Mouse (Mus musculus): ENCODE results near the gene Bean1.
A peak's percentile ranks its signal among the peaks of the same experiment; 100 is the strongest.

The Bean1 gene

GRCm38 (mm10) chr8:104170118-104171049 lies at the start of gene Bean1:
TSS of gene Bean1 (plus strand) at chr8:104170442.
- DNase-seq (ENCODE audit: low spot score), result peak; percentile 26

GRCm38 (mm10) chr8:104121640-104122416 lies 48.4 kb upstream of the Bean1 start:
- DNase-seq (ENCODE audit: low spot score), result no peak

- DNase-seq (ENCODE audit: low spot score), result no peak
Observed at GRCm38 (mm10) chr8:104123080-104123657, 47.1 kb upstream of the Bean1 start.

- DNase-seq (ENCODE audit: low spot score), result no peak
Observed at GRCm38 (mm10) chr8:104124534-104124933, 45.7 kb upstream of the Bean1 start.

GRCm38 (mm10) chr8:104127160-104127883 lies 42.9 kb upstream of the Bean1 start:
- no peak for DNase-seq (ENCODE audit: low spot score)

- DNase-seq (ENCODE audit: low spot score), result no peak
Observed at GRCm38 (mm10) chr8:104130916-104131315, 39.3 kb upstream of the Bean1 start.

- DNase-seq (ENCODE audit: low spot score), result no peak
Observed at GRCm38 (mm10) chr8:104131414-104131975, 38.7 kb upstream of the Bean1 start.

GRCm38 (mm10) chr8:104134521-104134920 lies 35.7 kb upstream of the Bean1 start:
- DNase-seq (ENCODE audit: low spot score), result no peak

- DNase-seq (ENCODE audit: low spot score), result no peak
Observed at GRCm38 (mm10) chr8:104136277-104136676, 34.0 kb upstream of the Bean1 start.

GRCm38 (mm10) chr8:104137636-104138035 lies 32.6 kb upstream of the Bean1 start:
- no peak for DNase-seq (ENCODE audit: low spot score)

GRCm38 (mm10) chr8:104140611-104141010 lies 29.6 kb upstream of the Bean1 start:
- DNase-seq (ENCODE audit: low spot score), result no peak

- no peak for DNase-seq (ENCODE audit: low spot score)
Observed at GRCm38 (mm10) chr8:104142415-104142814, 27.8 kb upstream of the Bean1 start.

- no peak for DNase-seq (ENCODE audit: low spot score)
Observed at GRCm38 (mm10) chr8:104143379-104143778, 26.9 kb upstream of the Bean1 start.

GRCm38 (mm10) chr8:104144434-104145216 lies 25.6 kb upstream of the Bean1 start:
- DNase-seq (ENCODE audit: low spot score), result no peak

GRCm38 (mm10) chr8:104145981-104146689 lies 24.1 kb upstream of the Bean1 start:
- DNase-seq (ENCODE audit: low spot score), result peak; percentile 65

- DNase-seq (ENCODE audit: low spot score), result no peak
Observed at GRCm38 (mm10) chr8:104146717-104147494, 23.3 kb upstream of the Bean1 start.

- no peak for DNase-seq (ENCODE audit: low spot score)
Observed at GRCm38 (mm10) chr8:104147947-104148346, 22.3 kb upstream of the Bean1 start.

GRCm38 (mm10) chr8:104160731-104161130 lies 9.5 kb upstream of the Bean1 start:
- no peak for DNase-seq (ENCODE audit: low spot score)

- no peak for DNase-seq (ENCODE audit: low spot score)
Observed at GRCm38 (mm10) chr8:104169461-104169860, 781 bp upstream of the Bean1 start.
